Mouse (Mus musculus) gastrocnemius, postnatal 10 days (tissue): Measurements from ENCODE around the gene Ifnab. TPM values are rescaled to one million over a fixed set of nuclear protein-coding genes. Genes with fewer than 3 reads are reported as not detected.

Source experiments
- DNase-seq: peaks from one replicate; pipeline ENCODE4 v3.0.0; 2021; ENCODE audit warnings: mixed read lengths
- long read RNA-seq, 2 experiments: library from polyadenylated mRNA; stranded (forward); transcript quantifications; one replicate each; pipeline ENCODE4 v2.0.0; 2021
- total RNA-seq, 2 experiments: library from RNA; stranded (reverse); gene quantifications; 2 replicates each; pipeline ENCODE4 v1.2.3; 2021

Ifnab gene
- not detected for total RNA-seq
- long read RNA-seq, experiment 1 = 0 reads
- long read RNA-seq, experiment 2 = 0 reads

DNA sequence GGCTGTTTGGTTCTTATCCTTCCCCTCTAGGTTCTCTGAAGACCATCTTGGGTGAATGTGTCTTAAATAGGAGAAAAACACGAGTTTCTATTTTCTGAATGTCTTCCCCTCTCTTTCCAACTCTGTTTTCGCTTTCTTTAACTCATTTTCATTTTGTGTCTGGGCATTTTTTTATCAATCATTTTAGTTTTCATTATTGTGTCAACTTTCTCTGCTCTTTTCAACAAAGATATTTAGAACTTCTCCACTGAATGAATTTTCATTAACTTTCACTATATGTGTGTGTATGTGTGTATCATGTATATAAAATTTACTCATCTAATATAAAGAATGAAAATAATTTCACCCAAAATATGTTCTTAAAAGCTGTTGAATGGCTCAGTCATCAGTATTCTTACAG lies at the start of gene Ifnab:
Ifnab (minus strand) TSS at position 101 of the 400 bp plus-strand sequence.
- DNase-seq = no peak

DNA sequence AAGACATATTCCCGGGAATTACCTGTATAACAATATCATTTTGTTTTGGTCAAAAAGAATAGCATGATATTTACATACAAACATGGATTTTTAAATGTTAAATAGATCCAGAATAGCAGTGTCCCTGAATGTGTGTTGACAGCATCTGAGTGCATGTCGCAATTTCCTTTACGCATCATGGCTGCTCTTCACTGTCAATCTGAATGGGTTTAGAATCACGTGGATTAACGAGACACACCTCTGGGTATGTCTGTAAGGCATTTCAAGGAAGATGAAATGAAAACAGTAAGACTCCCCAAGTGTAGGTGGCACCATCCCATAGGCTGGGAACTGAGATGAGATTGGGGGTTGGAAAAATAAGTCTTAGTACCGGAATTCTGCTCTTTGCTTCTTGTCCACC lies 47.9 kb upstream of the Ifnab start:
- DNase-seq = no peak

DNA sequence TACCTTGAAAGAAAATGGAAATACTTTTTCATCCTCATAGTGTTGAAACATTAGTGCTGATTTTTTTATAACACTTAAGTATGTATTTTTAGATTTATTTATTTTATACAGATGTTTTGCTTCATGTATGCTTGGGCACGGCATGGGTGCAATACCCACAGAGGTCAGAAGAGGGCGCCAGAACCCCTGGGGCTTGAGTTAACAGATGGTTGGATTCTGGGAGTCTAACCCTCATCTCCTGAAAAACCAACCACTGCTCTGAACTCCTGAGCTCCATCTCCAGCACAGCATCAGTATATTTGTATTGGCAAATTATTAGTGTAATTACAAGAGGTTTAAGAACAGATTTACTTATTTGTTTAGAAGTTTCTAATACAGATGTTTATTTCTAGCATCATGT lies 47.3 kb upstream of the Ifnab start:
- DNase-seq = peak; percentile 77

DNA sequence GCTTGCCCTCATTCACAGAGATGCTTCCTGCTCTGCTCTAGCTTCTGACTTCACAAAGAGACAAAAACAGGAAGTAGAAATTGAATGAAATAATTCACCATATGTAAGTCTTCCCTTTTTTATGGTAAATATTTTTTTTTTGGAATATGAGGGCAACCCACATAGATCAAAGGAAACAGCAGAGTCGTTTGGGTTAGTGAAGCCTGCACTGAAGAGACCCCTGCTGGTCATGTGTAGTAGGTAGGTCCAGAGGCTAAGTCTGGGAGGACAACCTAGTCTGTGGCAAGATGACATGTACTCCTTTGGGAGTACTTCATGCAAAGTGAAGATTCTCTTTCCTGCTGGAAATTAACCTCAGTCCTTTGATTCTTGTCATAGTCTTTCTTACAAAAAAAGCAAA lies 36.2 kb upstream of the Ifnab start:
- peak; percentile 18 for DNase-seq

DNA sequence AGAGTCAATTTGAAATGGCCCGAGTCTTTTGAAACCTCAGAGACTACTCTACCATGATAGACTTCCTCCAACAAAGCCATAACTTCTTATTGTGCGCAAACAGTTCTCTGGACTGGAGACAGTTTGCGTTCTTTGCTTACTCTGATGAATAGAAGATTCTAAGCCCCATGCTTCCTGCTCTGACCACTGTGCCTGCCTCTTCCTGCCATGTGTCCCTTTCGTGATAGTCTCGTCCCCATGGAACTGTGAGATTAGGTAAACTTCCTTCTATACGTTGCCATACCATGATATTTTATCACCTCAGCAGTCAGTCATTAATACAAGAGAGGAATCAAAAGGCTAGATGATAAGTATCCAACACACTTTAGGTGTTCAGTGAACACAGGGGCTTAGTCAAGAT lies 35.6 kb upstream of the Ifnab start:
- no peak for DNase-seq

DNA sequence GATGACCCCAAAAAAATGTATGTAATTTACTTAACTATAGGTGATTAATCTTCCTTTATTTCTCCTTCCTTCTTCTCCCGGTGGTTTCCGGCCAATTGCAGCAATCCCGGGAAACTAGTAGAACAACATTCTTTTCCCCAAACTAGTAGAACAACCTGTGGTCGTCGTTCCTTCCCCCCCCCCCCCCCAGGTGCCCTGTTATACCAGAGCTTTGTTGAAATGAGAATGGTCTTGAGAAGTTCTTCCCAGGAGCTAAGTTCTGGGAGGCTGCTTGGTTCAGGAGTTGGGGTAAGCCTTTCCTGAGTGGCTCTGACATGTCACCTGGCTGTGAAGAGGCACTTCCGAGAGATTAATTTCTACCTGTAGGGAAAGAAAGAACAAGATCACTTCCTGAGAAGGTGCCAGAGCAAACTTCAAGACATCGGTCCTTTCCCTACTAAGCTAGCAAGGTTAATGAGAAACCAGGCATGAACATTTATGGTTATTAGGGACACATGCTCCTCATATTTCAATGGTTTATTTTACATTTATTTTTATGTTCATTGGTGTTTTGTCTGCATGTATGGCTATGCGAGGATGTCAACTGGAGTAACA lies 32.4 kb upstream of the Ifnab start:
- DNase-seq = no peak

DNA sequence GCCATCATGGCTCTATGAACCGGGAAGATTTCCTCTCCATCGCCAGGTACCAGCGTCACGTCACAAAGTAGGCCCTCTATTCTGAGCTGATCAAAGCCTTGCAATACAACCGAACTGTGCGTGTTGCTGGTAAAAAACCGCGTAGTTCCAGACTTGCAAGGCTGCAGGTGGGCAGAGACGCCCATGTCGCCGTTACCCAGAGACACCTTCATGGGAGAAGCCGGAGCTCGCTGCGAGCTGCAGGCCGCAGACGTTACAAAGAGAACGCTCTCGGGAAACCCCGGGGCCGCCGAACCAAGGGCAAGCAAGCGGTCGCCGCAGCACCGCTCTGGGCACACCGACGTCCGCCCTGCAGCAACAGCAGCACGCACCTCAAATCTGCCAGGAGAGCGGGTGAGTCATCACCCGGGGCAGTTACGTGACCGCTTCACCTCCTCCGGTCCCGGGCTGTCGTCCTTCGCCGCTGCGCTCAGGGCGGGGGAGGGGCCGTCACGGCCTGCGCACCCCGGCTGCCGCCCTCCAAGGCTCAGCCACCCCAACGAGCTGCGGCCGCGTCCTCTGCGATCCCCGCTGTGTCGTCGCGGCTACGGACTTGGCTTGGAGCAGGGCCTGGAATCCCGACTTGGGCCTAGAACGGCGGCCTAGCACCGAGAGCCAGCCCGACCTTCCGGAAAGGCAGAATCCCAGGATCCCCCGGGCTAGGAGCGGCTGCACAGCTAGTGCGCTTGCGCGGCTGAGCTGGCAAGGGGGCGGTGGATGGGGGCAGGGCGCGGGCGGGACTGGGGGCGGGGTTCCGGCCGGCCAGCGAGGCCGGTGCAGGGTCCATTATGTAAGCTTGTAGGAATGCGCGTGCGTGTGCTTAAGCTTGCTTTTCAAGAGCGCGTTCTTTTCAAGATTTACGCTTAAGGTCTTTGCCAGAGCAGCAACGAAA lies 30.9 kb upstream of the Ifnab start, which contains the start of the genes Gm26566 and Klhl9:
Gm26566 (plus strand) TSS at position 15 of the 931 bp plus-strand sequence.
Klhl9 (minus strand) TSS at position 675 of the 931 bp plus-strand sequence.
- DNase-seq = peak; percentile 95

DNA sequence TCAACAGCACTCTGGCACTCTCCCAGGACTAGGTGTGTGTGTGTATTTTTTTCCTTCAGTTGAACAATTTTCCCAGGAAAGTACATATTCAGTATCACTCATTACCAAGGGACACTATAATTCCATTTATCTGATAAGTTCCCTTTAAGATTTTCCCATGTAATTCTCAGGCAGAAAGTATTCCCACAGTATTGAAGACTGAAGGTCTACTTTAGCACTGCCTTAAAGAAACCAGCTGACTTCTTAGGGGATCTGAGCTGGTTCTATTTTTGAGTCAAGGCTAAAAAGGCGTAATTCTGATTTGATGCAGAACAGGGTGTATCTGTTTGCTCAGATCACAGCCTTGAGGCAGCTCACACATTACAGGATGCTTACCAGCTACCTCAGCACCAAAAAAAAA lies 27.6 kb upstream of the Ifnab start:
- no peak for DNase-seq

DNA sequence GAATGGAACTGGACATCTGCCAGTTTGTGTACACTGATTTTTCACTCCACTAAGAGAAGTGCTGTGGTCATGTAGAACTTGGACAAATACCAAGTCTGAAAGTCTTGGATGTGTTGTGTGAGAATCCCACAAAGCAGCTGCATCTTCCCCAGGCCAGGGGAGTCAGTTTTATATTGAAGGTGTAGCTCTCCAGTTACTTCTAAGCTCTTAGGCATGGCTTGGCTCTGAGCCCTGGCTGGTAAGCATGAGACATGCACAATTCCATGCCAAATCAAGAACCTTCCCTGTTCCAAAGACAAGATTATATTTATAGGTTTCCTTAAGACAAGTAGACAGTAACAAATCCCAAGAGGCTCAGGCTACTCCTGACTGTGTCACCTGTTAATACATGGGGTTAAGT lies 23.9 kb upstream of the Ifnab start:
- DNase-seq = peak; percentile 60

DNA sequence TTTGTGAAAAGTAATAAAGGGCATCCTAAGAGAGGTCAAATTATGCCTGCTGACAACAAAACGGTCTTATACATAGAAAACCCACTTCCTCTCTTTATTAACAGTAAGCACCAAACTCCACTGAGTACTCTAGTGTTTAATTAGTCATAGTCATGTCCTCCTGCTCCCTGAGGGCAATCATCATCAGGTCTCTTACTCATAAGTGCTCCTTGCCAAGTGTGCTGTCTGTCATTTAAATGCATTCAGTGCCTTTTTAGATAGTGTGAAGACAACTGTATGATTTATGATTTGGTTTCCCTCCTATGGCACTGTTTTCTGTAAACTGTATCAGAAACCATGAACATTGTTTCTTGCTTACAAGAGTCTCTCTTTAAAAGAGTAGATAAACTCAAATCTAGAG lies 23.1 kb upstream of the Ifnab start:
- no peak for DNase-seq

DNA sequence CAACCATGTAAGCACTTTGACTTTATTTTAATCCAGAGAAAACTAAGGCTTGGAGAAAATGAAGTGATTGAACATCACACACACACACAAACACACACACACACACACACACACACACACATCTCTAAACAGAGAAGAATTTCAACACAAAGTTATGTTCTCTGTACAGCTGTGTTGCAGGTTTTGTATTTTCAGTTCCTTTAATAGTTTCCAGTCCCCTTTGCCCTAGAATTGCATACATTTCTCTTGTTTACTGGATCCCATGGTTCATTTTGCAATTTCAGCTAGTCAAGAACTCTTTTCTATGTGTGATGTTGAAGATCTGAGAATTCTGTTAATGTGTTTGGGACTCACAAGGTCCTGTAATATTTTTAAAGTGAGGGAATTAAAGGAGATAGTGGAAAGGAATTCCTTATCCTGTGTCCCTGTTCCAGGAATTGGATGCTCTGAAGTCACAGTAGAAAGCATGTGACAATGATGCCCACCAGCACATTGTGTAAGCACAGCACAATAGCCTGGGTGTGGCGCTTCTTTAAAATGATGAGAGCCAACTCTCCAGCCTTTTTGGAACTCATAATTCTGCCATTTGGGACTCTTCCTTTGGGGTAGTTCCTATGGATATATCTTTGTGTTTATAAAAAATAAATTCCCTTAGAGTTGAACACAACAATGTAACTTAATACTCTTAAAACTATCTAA lies 16.1 kb upstream of the Ifnab start:
- no peak for DNase-seq

DNA sequence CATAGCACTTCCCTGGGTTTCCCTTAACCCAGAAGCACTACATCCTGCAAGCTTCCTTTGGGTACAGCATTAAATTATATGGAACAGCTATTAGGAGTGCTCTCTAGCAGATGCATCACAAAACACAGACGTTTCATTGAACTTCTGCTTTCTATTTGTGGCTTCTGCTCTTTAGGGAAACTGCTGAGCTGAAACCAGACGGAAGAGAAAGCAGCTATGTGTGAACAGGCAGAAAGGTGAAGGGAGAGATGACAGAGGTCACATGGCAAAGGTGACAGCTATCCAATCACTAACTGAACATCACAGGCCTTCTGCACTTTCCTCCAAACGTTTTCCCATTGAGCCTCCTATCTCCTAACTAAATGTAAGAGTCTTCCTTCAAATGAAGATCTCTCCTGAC lies 14.8 kb upstream of the Ifnab start:
- no peak for DNase-seq

DNA sequence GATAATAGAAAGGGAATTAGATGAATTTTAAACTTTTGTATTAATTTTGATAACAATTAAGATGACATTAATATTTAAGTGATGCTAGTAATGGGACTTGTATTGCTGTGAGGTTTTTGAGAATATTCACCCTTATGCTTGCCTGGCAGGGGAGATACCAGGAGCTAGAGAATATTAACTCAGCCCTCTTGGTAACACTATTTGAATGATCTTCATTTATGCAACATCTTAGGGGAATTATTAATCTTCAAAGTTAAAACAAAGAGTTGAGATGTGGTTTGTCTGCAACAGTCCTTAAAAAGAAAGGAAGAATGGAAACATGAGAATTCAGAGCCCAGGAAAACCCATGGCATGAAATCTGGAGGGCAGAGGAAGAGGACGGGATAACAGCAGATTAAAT lies 8.1 kb upstream of the Ifnab start:
- no peak for DNase-seq

DNA sequence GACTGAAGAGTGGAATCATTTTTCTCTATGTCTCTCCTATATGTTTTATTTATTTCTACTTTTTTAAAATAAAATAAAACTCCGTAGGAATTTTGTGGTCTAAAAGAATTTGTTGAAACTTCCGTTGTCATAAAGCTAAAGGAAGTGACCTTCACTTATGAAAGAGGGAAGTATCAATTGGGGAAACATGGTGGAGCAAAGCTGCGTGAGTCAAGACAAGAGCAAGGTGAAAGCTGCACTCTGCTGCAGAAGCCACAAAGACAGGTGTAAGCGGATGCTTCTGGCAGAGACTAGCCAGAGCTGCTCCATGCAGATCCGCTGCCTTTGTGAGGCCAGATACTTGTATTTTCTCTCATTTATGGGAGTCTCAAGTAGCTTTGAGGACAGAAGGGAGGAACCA lies 7.6 kb upstream of the Ifnab start:
- DNase-seq = no peak

DNA sequence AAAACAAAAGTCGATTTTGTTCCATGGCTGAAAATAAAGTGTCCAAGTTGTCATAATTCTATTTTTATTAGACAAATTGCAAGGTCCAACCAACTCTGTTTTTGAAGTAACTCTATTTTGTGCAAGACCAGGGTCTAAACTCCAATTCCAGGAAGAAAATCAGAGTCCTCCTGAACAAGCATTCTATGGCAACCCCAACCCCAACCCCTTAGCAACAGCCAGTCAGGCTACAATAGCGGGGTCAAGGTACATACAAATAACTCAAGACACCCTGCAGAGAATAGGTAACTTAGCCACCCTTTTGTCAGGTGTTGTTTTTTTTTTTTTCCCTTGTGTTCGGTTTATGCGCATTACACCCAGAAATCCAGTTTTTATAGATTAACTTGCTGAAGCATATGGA lies 6.6 kb upstream of the Ifnab start:
- no peak for DNase-seq

DNA sequence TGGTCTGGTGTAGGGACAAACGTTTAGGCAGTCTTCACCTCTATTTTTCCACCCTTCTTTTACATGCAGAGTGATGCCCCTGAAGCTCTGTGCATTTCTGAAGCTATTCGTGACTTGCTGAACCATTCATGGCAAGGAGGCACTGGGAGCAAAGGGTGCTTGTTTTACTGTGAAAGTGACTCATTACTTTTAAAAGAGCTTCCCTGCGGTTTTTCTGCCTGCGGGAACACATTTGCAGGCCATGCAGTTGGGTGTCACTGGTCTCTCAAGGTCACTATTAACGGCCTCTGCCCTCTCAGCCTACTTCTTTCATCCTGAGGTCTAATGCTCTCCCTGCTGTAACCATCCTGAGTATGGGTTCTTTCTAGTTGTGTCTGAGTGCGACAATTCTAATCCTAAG lies 5.9 kb upstream of the Ifnab start:
- no peak for DNase-seq

DNA sequence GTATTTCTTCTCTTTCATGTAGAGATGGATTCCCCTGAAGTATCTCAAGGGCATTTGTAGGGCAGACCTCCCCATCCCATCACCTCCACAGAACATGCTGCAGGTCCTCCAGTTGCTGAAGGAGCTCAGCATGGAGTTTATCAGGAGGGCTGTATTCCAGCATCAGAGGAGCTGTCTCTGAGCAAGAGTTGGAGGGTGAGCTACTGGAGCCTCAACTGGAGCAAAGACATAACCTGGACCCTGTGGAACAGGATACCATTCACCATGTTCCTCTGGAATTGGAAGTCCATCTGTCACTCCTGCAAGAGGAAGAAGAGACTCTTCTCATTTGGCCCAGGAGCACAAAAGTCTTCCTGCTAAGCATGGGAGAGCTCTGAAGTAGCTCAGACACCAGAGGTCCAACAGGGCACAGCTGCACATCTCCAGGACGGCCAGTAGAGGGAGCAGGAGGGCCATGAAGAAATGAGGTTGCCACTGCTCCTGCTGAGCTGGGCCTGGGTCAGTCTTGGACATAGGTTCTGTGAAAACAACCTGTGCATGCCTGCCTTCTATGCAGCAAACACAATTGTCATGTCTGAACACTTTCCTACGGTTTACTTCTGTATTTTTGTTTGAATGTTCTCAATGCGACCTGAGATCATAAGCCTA lies 5.2 kb upstream of the Ifnab start:
- DNase-seq = peak; percentile 72

DNA sequence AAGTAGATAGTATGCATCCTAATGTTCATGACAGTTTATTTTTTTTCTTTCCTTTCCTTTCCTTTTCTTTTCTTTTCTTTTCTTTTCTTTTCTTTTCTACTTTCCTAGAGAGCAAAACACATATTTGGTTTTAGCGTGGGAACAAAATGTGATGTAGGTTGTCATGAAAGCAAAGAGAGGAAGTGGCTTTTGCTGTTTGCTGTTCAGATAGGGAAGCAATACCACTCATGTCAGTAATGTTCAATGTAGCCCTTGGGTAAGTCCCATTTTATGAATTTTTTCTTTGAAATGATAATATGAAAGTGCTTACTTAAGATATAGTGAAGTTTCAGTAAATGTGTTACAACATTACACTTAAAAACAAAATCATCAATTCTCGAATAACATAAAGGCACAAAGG lies 2.2 kb upstream of the Ifnab start:
- no peak for DNase-seq

DNA sequence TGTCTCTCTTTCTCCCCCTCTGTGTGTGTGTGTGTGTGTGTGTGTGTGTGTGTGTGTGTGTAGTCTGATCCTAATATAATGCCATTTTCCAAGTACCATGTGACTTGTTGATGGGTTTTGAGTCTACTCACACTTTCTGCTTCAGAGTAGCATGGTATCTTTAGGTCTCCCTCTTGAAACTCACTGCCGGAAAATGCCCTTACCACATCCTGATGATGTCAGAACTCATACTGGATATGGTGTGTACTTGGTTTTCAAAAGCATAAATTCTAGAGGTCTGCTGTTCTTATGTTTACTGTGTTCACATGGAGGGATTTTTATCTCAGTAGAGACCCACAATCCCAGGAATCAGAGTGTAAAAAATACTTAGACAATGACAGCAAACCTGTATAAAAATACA lies 1.4 kb upstream of the Ifnab start:
- DNase-seq = no peak

DNA sequence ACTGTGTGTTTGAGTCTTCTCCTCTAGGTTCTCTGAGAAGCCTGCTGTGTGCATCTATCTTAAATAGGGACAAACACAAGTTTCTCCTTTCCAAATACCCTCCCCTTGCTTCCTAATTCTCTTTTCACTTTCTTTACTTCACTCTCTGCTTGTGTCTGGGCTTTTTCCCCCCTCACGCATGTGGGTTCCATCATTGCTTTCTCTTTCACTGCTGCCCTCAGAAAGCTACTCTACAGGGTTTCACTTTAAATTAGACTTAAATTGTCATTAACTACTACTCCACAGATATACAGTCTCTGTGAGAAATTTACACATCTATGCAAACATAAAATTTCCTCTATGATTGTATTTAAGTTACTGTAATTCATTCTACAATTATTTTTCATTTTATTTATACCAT lies 7.3 kb downstream of the Ifnab start, which contains the start of gene Ifna2:
Ifna2 (minus strand) TSS at position 101 of the 400 bp plus-strand sequence.
- DNase-seq = no peak

DNA sequence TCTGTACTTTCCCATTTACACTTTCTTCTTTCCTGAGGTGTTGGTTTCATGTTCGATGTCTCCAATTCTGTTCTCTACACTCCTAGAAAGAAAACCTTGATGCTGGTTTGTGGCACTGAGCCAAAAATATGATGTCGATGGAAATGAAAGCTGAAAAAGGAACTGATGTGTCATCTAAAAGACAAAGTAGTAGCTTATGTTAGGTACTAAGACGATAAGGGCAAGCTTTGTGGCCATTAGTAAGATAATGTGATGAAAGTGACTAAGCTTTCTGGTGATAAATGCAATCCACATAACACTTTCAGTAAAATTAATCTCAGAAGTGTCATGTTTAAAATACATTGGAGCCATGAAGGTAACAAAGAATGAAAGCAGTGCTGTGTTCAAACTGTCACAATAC lies 9.8 kb downstream of the Ifnab start:
- DNase-seq = no peak

DNA sequence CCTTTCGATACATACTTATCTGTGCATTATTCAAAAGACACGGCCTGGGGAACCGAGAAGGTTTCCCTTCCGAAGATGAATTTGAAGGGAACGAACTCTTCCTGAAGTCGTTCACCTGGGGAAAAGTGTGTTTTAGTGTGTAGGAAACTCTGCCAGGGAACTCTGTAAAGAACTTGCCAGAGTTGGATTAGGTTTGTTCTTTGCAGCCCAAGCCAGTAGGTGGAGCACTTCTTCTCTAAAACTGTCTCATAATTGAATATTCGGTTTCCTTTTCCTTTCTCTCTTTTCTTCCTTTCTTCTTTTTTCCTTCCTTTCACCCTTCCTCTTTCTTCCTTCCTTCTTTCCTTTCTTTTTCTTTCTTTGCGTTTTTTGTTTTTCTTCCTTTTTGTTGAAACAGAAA lies 10.8 kb downstream of the Ifnab start:
- DNase-seq = no peak
